Mouse (Mus musculus): ENCODE data around the gene Mettl7a1.

DNA sequence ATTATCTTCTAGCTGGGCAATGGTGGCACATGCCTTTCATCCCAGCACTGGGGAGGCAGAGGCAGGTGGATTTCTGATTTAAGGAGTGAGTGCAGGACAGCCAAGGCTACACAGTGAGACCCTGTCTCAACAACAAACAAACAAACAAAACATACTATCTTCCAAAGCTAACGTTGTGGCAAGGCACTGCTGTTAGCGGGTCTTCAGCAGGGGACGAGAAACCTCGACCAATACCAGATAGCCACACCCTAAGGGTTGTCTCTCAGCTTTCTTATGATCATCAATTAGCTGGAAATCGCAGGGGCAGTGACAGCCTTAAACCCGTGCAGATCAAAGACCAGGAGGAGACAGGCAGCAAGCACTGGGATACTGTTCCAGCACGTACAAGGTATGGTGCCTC, 60.3 kb downstream of the Mettl7a1 start, which contains the start of gene Higd1c:
- TF ChIP-seq E2F4 (IDR thresholded peaks at IDR 0.05; ENCODE audit: insufficient read depth) (no peak), POLR2A (IDR thresholded peaks at IDR 0.05; ENCODE audit: insufficient read length, low read depth) (no peak), MAX (IDR thresholded peaks at IDR 0.05; ENCODE audit: low read depth) (no peak), USF1 (IDR thresholded peaks at IDR 0.05; ENCODE audit: low read depth) (no peak), POLR2AphosphoS2 (IDR thresholded peaks at IDR 0.05; ENCODE audit: insufficient read length, low read depth) (no peak)
